Mouse (Mus musculus) heart, adult 2 months (tissue): Measurements from ENCODE around the gene Selenot.

Experiments used
- CTCF ChIP-seq: fragments of 200-600 bp; IDR thresholded peaks from 2 replicates; pipeline ENCODE4 v1.8.1; 2022; ENCODE audit warnings: antibody characterized with exemption, mild to moderate bottlenecking, moderate library complexity
- EP300 ChIP-seq: fragments of 200-500 bp; IDR thresholded peaks from 2 replicates; pipeline ENCODE4 v1.6.1; 2011; ENCODE audit warnings: low read depth, low read length, control low read depth; ENCODE audit not compliant: insufficient read depth
- POLR2A ChIP-seq: fragments of 200-500 bp; IDR thresholded peaks from 2 replicates; pipeline ENCODE4 v1.6.1; 2011; ENCODE audit warnings: mild to moderate bottlenecking, low read depth, low read length, control low read depth; ENCODE audit not compliant: insufficient read depth

- TF ChIP-seq EP300 (no peak), CTCF (no peak), POLR2A (no peak)
These were observed 60.2 kb downstream of the Selenot start, which contains the start of gene Erich6 for GRCm38 (mm10) chr3:58636406-58637295.
